Mouse (Mus musculus) midbrain, embryonic 16.5 days (tissue): ENCODE data around the gene Rplp1. TPM values are rescaled to one million over a fixed set of nuclear protein-coding genes. Genes with fewer than 3 reads are reported as not detected.

ENCODE experiments used
- ATAC-seq: fragments of 200-750 bp; cut with Nextera tagmentation; 2 replicates; pipeline ENCODE4 v1.8.0; 2017; ENCODE audit warnings: moderate TSS enrichment
- H3K27ac ChIP-seq: fragments of 300-500 bp; sonication (generic); 2 replicates; pipeline ENCODE4 v1.5.1; 2014; ENCODE audit warnings: mild to moderate bottlenecking, low read length, mixed read lengths
- H3K27me3 ChIP-seq: fragments of 300-500 bp; sonication (generic); 2 replicates; pipeline ENCODE4 v1.6.1; 2014; ENCODE audit warnings: low read depth, low read length, mixed read lengths; ENCODE audit not compliant: control insufficient read depth, insufficient read depth
- H3K36me3 ChIP-seq: fragments of 300-500 bp; sonication (generic); 2 replicates; pipeline ENCODE4 v1.6.1; 2014; ENCODE audit warnings: mild to moderate bottlenecking, low read length, moderate library complexity, mixed read lengths; ENCODE audit not compliant: control insufficient read depth, insufficient read depth
- H3K4me1 ChIP-seq: fragments of 300-500 bp; sonication (generic); 2 replicates; pipeline ENCODE4 v1.6.1; 2014; ENCODE audit warnings: mild to moderate bottlenecking, low read length, mixed read lengths; ENCODE audit not compliant: control insufficient read depth, insufficient read depth
- H3K4me2 ChIP-seq: fragments of 300-500 bp; sonication (generic); 2 replicates; pipeline ENCODE4 v1.6.1; 2014; ENCODE audit warnings: mild to moderate bottlenecking, low read length, mixed read lengths
- H3K4me3 ChIP-seq: fragments of 300-500 bp; sonication (generic); 2 replicates; pipeline ENCODE4 v1.5.1; 2014; ENCODE audit warnings: low read depth, mild to moderate bottlenecking, low read length, moderate library complexity, mixed read lengths
- H3K9ac ChIP-seq: fragments of 300-500 bp; sonication (generic); 2 replicates; pipeline ENCODE4 v1.6.1; 2014; ENCODE audit warnings: low read depth, low read length, mixed read lengths
- H3K9me3 ChIP-seq: fragments of 300-500 bp; sonication (generic); replicated peaks from 2 replicates; pipeline ENCODE4 v1.6.1; 2014; ENCODE audit warnings: mild to moderate bottlenecking, low read length, mixed read lengths; ENCODE audit not compliant: control insufficient read depth, poor library complexity, severe bottlenecking
- whole genome bisulfite sequencing: fragments of 180-500 bp; shearing (Covaris S2); extraction: QIAGEN DNeasy Blood & Tissue Kit; methylation state at CpG from one replicate; pipeline ENCODE4 v1.1.7; 2014; 5-methylcytosine and 5-hydroxymethylcytosine counted together
- polyA plus RNA-seq: library from polyadenylated mRNA; unstranded; fragments of >200 nt; fragmentation: Nextera tagmentation; extraction: Ambion mirVana; gene quantifications from 2 replicates; pipeline ENCODE4 v1.2.1, GENCODE M21; 2015

Gene Rplp1
- polyA plus RNA-seq, 1 experiment from 2014 or later: 819 TPM

DNA sequence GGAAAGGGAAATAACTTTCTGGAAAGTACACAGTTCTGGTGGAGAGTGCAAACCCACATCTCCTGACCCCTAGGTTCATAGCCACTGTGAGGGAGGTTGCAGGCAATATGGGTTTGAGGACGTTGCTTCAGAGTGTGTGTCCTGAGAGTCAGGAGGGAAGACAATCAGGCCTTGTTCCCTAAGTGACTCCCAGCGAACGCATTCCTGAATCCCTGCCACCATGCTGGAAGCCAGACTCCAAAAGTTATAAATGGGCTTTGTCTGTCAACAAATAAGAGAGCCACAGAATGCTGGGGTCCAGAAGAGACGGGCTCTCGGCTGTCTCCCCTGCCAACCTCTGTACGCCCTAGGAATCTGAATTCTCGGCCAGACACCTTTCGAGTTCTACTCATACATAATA, 24.5 kb downstream of the Rplp1 start:
- no peak overlapping the region for H3K4me3 ChIP-seq
- H3K27ac ChIP-seq: 0 out of 2 replicates have a peak overlapping the region, but pooled peaks have one; percentile 55
- H3K9ac ChIP-seq: no peak overlapping the region
- WGBS: 47% methylated on average over 8 of the region's 8 CpGs
- no peaks in the 10 kb centered on the region for H3K36me3 ChIP-seq
- no peaks in the 10 kb centered on the region for H3K9me3 ChIP-seq
- no peak overlapping the region for H3K4me2 ChIP-seq
- ATAC-seq: no peak
- H3K27me3 ChIP-seq: no peaks in the 10 kb centered on the region
- H3K4me1 ChIP-seq: no peaks in the 10 kb centered on the region; the same call in 1 of the 2 replicates

DNA sequence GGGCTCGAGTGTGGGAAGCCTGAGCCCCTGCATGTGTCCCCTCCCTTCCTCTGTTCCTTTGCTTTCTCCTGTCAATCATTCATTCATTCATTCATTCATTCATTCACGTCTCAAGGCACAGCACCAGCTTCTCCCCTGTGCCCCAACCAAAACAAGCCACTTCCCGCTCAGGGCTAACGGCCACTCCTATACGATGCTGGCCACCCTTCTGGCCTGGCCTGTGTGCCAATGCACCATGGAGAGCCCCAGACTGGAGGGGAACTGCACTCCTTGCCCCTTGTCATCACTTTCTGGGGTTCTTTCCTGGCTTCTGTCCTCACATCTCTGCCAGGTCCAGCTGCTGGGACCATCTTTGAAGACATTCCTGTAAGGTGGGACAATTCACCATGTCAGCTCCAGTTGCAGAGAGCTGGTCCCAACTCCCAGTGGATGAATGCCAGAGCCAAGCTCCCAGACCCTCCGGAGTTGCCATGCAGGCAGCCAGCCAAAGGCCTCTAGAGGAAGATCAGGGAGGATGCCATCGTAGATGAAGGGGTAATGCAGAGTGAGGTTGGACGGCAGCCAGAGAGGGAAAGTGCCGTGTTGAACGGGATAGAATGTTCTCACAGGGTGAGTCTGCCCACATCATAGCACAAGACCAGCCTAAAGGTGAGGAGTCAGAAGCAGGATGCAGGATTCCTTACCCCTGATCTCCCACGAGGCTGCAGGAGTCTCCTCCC, 26.5 kb downstream of the Rplp1 start:
- no peak overlapping the region for H3K4me2 ChIP-seq
- H3K9ac ChIP-seq: no peak overlapping the region
- H3K36me3 ChIP-seq: no peaks in the 10 kb centered on the region
- H3K9me3 ChIP-seq: no peaks in the 10 kb centered on the region
- no peak overlapping the region for H3K4me3 ChIP-seq
- H3K27me3 ChIP-seq: no peaks in the 10 kb centered on the region
- no peak overlapping the region for H3K27ac ChIP-seq
- ATAC-seq: no peak
- H3K4me1 ChIP-seq: peaks cover 7% of the 10 kb centered on the region
- WGBS: 59% methylated on average over 11 of the region's 11 CpGs

DNA sequence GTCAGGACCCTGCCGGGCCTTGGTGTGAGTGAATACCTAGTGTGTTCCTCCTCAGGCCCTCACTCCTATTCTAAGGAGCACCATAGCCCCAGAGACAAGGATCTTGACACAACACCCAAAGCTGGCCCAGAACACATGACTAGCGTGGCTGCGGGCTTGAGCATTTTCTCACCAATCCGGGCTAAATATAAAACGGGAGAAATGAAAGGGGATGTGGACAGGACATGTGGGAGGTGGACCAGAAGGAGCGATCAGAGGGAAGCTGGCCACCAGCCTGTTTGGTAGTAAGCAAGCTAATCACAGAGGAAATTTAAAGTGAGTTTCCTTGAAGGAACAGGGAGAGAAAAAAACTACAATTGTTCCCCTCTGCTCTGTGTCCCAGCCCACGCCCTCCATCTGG, 28.4 kb downstream of the Rplp1 start:
- 88% methylated on average over 7 of the region's 7 CpGs for WGBS
- no peak overlapping the region for H3K4me2 ChIP-seq
- H3K4me3 ChIP-seq: no peak overlapping the region
- no peak for ATAC-seq
- no peaks in the 10 kb centered on the region for H3K36me3 ChIP-seq
- H3K27me3 ChIP-seq: no peaks in the 10 kb centered on the region
- no peak overlapping the region for H3K27ac ChIP-seq
- H3K9me3 ChIP-seq: no peaks in the 10 kb centered on the region
- no peak overlapping the region for H3K9ac ChIP-seq
- H3K4me1 ChIP-seq: peaks cover 7% of the 10 kb centered on the region

DNA sequence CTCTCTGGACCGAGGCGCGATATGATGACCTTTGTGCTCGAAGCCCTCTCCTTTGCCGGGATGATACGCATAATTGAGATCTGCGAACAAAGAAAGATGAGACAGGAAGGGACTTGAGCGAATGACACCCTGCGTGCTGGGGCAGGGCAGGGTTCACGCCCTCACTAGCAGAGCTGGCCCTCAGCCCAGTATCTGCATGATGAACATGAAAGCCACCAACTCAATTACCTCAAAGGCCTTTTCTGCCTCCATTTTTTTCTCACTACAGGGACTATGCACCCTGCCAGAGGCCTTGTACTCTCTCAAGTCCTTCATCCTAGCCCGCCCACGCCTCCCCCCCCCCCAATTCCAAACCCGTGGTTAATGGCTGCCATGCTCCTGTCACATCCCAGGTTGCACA, 29.4 kb downstream of the Rplp1 start:
- H3K27ac ChIP-seq: no peak overlapping the region
- H3K4me1 ChIP-seq: peaks cover 7% of the 10 kb centered on the region
- H3K9me3 ChIP-seq: no peaks in the 10 kb centered on the region
- no peak for ATAC-seq
- no peak overlapping the region for H3K4me2 ChIP-seq
- no peak overlapping the region for H3K4me3 ChIP-seq
- 43% methylated on average over 13 of the region's 13 CpGs for WGBS
- H3K27me3 ChIP-seq: no peaks in the 10 kb centered on the region
- no peaks in the 10 kb centered on the region for H3K36me3 ChIP-seq
- H3K9ac ChIP-seq: 0 out of 2 replicates have a peak overlapping the region, but pooled peaks have one; percentile 14

DNA sequence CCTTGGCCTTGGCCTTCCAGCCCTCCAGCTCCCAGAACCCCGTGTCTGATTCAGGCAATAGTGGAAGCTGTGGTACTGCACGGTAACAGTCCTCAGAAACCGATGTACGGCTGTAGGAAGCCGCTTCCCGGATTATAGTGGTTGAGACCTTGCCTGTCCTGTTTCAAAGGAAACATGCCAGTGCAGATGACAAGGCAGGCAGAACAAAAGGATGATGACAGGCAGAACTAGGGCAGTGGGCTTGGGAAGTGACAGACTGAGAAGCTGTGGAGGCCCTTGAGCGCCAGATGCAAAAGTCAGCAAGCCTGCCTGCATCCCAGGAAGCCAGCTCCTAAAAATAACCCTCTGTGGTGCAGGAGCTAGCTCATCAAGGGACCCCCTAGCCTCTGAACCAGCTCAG, 30.0 kb downstream of the Rplp1 start:
- Histone ChIP-seq H3K27ac (no peak overlapping the region), H3K9me3 (no peaks in the 10 kb centered on the region), H3K9ac (0 out of 2 replicates have a peak overlapping the region, but pooled peaks have one; percentile 14), H3K36me3 (no peaks in the 10 kb centered on the region), H3K4me3 (no peak overlapping the region), H3K4me2 (no peak overlapping the region), H3K4me1 (peaks cover 7% of the 10 kb centered on the region), H3K27me3 (no peaks in the 10 kb centered on the region)
- ATAC-seq: no peak
- 49% methylated on average over 7 of the region's 7 CpGs for WGBS

DNA sequence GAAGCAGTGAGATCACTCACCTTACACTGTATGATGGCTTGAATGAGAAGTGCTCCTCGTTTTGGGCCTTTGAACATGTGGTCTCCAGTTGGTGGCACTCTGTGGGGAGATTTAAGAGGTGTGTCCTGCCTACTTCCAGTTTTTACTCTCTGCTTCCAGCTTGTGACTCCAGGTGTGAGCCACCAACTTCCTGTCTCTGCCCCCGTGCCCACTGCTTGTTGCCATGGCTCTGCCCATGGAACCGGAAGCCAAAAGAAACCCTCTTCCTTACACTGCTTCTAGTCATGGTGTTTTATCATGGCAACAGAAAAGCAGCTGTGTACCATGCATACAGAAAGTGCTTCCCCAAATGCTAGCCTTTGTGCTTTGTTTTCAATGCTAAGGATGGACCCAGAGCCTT, 32.2 kb downstream of the Rplp1 start:
- Histone ChIP-seq H3K36me3 (no peaks in the 10 kb centered on the region), H3K9me3 (no peaks in the 10 kb centered on the region), H3K27ac (no peak overlapping the region), H3K27me3 (no peaks in the 10 kb centered on the region), H3K4me1 (peaks cover 20% of the 10 kb centered on the region), H3K4me2 (no peak overlapping the region), H3K4me3 (no peak overlapping the region), H3K9ac (no peak overlapping the region)
- 84% methylated on average over 3 of the region's 3 CpGs for WGBS
- no peak for ATAC-seq

DNA sequence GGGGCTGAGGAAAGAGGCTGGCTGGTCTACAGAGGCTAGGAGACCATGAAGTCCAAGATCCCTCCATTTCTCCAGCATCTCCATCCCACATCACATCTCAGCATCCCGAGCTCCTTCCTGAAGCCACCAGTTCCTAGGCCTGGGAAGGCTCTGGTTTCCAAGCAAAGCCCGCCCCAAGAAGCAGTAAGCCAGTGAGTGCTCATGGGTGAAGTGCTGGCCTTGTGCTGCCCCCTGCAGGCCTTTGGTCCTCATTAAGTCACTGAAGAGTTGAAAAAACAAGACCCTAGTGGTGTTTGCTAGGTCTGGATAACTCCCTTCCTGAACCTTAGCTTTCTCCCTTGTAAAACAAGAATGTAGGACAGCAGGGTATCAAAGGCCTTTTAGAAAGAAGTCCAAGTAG, 35.5 kb downstream of the Rplp1 start:
- H3K9ac ChIP-seq: no peak overlapping the region
- H3K4me1 ChIP-seq: peaks cover 18% of the 10 kb centered on the region
- ATAC-seq: no peak
- H3K27ac ChIP-seq: no peak overlapping the region
- H3K4me2 ChIP-seq: no peak overlapping the region
- 45% methylated on average over 2 of the region's 2 CpGs for WGBS
- H3K4me3 ChIP-seq: no peak overlapping the region
- H3K27me3 ChIP-seq: no peaks in the 10 kb centered on the region
- no peaks in the 10 kb centered on the region for H3K9me3 ChIP-seq
- H3K36me3 ChIP-seq: no peaks in the 10 kb centered on the region

DNA sequence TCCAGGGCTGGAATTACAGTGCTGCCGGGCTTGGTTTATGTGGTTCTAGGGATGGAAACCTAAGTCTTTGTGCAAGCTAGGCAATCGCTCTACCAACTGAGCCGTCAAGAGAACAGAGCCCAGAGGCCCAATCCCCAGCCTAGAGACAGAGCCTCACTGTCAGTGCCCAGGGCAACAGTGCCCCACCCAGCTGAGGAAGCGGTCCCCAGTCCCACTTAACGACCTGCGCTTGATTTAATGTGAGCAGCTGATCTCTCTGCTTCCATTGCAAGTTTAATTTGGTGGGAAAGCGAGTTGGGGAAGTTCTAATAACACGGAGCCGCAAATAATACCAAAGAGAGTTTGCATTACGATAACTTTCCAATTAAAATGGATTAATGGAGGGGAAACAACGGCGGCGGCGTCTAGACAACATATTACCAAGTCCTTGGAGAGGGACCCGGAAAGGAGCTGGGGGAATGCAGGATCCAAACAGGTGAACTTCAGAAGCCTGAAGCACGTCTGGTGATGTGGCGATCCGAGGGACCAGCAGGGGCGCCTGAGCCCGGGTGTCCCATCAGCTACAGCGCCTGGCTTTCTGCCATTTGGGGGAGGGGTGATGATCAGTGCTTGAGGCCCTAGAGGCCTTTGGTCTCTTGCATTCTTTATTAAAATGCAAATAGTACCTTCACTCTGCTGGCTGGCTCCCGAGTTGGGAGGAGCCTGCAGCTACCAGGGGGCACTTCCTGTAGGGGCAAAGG, 36.8 kb downstream of the Rplp1 start:
- Histone ChIP-seq H3K4me1 (peaks cover 29% of the 10 kb centered on the region), H3K4me3 (no peak overlapping the region), H3K9me3 (no peaks in the 10 kb centered on the region), H3K4me2 (no peak overlapping the region), H3K27ac (no peak overlapping the region), H3K9ac (no peak overlapping the region), H3K36me3 (no peaks in the 10 kb centered on the region), H3K27me3 (no peaks in the 10 kb centered on the region)
- WGBS: 15% methylated on average over 22 of the region's 22 CpGs
- no peak for ATAC-seq

DNA sequence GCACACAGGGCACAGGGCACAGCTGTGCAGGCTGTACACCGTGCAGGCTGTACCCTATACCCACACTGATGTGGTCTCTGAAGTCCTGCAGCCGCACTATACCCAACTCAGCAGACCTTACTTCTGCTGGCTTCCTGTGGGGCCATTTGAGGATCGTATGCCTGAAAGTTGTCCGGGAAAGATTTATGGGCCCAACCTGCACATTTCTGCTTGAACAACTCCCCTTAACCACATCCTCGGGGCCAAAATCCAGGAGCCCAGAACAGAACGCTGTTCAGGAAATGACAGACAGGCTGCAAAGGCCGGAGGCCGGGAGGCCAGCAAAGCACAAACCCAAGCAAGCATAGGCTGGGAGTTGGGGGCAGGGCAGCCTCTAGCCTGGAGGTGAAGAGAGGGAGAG, 41.0 kb downstream of the Rplp1 start:
- Histone ChIP-seq H3K4me2 (no peak overlapping the region), H3K36me3 (no peaks in the 10 kb centered on the region), H3K27me3 (no peaks in the 10 kb centered on the region), H3K27ac (peak overlapping the region; percentile 29; the same call in 1 of the 2 replicates), H3K9ac (no peak overlapping the region), H3K4me1 (peaks cover 36% of the 10 kb centered on the region), H3K4me3 (no peak overlapping the region), H3K9me3 (no peaks in the 10 kb centered on the region)
- WGBS: 51% methylated on average over 8 of the region's 8 CpGs
- ATAC-seq: no peak
